Mouse (Mus musculus) bone marrow, adult 2 months (tissue): ENCODE results near the gene Acly.

Experiments
- CTCF ChIP-seq: fragments of 200-500 bp; IDR thresholded peaks from 2 replicates; pipeline ENCODE4 v1.5.1; 2011; ENCODE audit warnings: low read length, control low read depth; ENCODE audit not compliant: control insufficient read depth, insufficient read depth
- POLR2A ChIP-seq: fragments of 200-500 bp; IDR thresholded peaks from 2 replicates; pipeline ENCODE4 v1.6.1; 2011; ENCODE audit warnings: low read depth, mild to moderate bottlenecking, control low read depth, low read length, borderline replicate concordance; ENCODE audit not compliant: control insufficient read depth

DNA sequence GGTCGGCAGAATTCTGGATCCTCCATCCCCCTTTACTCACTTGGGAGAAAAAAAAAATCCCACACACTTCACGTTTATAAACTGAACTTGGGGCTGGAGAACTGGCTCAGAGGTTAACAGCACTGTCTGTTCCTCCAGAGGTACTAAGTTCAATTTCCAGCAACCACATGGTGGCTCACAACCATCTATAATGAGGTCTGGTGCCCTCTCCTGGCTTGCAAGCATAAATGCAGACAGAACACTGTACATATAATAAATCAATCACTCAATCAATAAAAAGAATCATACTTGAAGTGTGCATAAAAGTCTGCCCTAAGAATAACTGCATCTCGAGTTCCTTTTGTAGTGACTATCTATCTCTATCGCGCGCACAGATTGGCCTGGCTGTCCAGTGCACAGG lies 36.8 kb downstream of the Acly start:
- no peak for TF ChIP-seq CTCF
- TF ChIP-seq POLR2A = no peak
